Mouse (Mus musculus) yolk sac, embryonic 10.5 days (tissue): ENCODE results near the gene 4933415F23Rik.
"Not testable (repeated sequence)": the region's sequence is repeated elsewhere in the genome, so short reads cannot be mapped to it uniquely, and the experiment has no call there.

Source experiments
- DNase-seq: peaks from one replicate; pipeline ENCODE4 v3.0.0-alpha.2; 2017; ENCODE audit warnings: low spot score

The 4933415F23Rik gene

DNA sequence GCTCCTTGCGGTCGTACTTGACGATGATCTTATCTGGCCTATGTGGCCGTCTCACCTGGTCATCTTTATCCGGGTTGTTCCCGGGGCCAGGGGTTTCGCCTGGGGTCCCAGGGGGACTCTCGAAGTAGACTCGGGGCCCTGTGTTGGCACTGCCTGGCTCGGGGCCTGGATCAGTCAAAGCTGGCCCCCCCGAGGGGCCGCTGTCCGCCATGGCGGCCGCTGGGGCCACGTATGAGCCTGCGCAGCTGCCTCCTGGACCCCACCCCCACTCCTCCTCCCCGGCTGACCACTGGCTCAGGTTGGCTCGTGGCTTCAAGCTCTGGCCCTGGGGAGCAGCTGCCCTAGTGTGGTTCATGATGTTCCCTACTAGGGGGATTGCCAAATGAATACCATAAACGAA is at the start of gene 4933415F23Rik:
Gene 4933415F23Rik (minus strand): TSS at position 233 of the 400 bp plus-strand sequence.
- DNase-seq: no peak

DNA sequence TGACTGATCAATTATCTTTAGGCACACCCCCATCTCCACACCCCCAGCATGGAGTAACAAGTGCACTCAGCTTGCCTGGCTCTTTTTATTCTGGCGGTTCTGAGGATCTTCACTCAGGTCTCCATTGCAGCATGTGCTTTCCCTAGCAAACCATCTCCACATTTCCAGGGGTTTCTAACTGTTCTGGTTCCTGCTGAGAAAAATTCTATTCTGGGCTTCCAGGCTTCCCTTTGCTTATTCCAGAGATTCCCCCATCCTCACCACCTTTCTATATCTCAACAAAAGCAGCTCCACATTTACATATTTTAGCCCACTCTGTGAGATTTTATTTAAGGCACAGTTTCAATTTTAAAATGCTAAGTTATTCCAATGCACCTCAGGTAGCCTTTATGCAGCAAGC is 49.7 kb upstream of the 4933415F23Rik start:
- DNase-seq: no peak

DNA sequence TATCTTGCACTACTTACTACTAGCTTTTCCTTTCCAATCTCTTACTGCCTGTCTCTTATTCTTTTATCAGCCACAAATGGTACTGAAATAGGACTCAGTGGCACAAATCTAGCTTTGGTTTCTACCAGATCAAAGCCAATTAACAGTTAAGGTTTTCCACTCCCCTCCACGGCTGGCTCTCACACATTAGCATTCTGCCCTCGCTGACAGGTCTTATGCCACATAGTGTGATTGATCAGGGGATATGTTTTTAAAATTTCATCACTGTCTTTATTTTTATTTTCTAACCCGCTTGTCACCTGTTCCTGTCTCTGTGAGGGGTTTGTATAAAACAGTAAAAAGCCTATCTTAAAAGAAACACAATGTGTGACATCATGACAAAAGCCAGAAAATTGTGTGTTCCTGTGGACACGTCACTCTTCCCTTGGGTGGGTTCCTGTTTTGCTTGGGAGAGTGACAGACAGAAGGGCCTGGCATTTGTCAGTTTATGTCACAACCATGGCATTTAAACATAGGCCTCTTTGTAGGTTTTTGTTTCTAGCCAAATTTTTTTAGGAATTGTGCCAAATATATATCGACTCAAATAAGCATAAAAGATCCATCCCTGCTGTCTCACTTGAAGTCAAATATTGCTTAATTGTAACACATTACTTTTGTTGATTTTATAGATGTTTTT is 44.3 kb upstream of the 4933415F23Rik start:
- no peak for DNase-seq

DNA sequence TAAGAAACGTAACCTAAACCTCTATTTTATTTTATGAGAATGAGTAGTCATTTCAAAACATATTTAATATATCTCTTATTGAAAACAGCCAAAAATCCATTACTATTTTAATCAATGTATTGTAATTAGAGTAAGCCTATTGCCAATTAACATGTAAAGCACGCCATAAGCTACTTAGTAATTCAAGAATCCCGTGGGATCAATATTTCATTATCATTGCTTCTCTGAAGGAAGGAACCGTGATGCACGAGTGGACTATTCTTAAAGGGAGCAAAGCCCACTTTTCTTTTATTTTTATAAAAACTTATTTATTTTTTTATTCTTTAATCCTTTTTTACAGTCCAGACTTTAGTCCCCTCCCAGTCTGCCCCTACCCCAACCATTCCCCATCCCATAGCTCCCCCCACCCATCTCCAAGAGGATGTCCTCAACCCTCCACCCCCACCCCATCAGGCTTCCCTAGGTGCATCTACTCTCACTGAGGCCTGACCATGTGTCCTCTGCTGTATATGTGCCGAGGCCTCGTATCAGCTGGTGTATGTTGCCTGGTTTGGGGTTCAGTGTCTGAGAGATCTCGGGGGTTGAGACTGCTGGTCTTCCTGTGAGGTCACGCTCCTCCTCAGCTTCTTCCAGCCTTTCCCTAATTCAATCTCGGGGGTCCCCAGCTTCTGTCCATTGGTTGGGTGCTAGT is 39.2 kb upstream of the 4933415F23Rik start:
- no peak for DNase-seq

DNA sequence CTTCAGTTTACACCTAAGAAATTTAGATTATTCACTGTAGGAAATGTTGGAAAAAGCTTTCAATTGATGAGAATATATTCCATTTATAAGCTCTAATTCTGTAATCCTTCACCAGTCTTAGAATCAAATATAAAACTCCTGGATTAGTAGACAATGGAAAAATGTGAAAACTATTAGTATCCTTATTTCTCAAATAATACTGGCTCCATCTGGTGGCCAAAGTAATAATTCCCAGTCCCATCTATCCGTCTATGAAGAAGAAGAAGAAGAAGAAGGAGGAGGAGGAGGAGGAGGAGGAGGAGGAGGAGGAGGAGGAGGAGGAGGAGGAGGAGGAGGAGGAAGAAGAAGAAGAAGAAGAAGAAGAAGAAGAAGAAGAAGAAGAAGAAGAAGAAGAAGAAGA is 38.5 kb upstream of the 4933415F23Rik start:
- not testable (repeated sequence) for DNase-seq

DNA sequence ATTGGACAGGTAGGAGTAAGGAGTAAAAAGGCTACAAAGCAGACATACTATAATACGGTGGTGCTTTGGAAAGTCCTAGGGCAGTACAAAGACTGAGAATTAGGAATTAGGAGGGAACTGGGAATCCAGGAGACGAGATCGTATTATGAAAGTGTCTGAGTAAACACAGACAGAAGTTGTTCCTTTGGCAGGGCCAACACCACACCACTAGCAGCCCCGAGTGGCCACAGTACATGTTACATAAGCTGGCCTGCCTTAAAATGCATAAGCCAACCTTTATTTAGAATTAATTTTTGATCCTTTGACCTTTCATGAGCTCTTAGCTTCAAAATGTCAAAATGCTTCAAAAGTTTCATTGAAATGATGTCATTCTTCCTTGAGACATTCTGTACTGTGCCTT is 18.8 kb upstream of the 4933415F23Rik start:
- DNase-seq: no peak

DNA sequence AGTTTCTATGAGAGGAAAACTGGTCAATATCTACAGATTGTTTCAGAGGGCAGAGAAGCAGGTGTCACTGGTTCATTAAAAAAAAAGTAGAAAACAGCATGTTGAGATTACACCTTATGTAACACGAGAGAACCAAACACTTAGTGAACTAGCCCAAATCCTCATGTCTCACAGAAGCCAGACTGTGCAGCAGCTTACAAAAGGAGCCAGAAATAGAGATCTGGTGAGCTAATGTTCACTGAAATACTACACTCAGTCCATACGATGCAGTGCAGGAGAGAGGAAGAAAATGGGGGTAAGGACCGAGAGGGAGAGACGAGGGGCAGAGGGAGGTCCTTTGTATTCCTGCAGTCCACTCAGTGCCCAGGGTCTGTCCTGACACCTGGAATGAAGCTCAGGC is 17.4 kb upstream of the 4933415F23Rik start:
- DNase-seq: no peak

DNA sequence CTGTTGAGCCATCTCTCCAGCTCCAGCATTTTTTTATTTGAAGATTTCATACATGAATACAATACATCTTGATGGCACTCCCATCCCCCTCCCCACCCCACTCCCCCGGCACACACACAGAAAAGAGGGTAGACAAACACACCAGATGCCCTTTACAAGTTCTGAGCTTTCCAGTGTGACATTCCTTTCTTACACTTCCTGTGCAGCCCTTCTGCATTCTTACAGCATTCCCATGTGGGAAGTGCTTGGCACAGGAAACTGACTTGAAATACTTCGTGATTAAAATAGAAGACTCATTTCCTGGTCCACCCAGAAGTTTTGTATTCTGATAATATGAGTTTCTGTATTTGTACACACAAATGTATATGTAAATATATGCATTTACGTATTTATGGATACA is 15.4 kb upstream of the 4933415F23Rik start:
- DNase-seq: no peak

DNA sequence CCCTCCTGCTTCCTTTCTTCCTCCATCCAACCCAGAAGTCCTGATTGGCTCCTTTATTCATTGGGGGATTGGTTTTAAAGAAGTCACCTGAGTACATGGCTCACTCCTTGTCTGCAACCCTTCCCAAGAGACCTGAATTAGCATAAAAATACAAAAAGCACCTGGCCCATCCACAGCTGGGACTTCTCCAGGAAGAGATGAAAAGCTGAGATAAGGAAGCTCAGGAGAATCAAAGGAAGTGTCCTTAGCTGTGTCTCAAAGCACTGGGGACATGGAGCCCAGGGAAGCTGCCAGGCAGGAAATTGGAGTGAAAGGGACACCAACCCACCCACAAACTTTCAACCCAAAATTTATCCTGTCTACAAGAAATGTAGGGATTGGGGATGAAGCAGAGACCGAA is 7.1 kb upstream of the 4933415F23Rik start:
- DNase-seq: no peak

DNA sequence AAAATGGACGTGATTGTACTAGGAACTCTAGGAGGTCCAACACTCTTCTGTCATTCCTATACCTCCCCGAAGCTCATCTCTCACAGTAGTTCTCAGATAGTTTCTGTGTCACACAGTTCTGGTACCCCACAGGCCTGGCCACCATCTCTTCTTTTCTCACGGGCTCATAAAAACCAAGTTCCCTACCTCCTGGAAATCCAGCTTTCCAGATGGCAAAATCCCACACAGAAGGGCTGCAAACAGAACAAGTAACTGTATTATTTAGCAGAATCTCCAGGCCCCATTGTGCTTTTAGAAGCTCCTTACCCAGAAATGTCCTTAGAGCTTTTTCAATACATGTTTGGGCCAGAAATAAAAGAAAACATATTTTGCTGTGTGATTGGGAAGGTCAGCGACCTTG is 828 bp upstream of the 4933415F23Rik start:
- no peak for DNase-seq

DNA sequence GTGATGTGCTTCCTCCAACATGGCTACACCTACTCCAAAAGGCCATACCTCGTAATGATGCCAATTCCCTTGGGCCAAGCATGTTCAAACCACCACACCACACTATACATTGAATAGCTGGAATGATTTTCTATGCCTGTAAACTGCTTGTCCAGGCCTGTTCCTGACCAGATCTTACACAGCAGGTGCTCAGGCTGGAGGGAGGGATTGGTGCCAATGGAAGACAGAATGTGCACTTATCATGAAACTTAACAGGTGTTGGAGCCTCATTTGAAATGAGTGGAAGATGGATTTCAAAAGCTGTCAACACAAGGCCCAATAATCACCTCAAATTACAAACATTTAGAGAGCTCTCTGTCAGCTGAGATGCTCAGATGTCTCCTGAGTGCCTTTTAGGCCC is 2.3 kb downstream of the 4933415F23Rik start:
- DNase-seq: no peak

DNA sequence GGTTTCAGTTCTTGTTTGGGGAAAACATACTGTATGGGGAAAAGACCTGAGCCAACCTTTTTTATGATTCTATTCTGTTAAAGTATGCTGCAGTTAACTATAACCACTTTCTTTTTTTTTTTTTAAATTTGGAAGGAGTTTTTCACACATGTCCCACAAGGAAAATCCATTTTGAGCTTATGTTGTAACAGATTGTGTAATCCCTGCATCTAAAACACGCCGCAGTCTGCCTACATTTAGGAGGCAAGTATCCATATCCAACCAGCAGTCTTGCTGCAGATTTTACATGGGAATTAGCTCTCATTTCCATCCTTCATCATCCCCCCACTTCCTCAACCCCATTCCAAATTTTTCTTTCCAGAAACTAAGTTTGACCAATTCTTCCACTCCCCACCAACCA is 3.6 kb downstream of the 4933415F23Rik start:
- no peak for DNase-seq

DNA sequence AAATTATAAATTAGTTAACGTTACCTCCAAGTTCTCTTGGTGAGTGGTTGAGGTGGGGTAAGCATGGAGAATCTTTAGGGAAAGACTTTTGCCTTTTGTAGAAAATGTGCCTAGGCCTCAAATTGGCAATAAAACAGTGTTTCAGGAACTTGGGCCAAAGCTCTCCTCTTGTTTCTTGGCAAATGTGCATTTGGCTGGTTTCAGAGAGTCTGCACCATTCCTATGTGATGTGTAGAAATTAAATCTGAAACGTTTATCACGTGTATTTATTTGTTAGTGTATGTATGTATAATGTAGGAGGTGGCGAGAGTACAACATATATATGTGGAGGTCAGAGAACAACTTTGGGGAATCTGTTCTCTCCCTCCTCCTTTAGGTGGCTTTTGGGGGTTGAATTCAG is 4.1 kb downstream of the 4933415F23Rik start:
- no peak for DNase-seq

DNA sequence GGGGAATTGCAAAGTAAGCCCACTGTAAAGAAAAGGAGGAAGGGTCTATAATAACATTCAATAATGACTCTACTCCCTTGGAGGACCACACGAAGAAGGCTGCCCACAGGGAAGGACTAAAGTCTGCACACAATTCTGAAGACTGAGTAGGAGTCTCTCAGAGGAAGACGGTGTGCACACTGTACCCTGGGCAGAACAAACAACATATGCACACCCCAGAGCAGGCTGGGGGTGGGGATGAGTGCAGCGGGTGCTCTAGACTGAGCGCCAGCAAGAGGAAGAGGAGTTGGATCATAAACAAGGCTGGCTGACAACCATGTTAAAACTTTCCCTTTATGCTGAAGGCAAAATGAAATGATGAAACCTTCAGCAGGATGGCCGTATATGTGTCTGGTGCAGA is 34.3 kb downstream of the 4933415F23Rik start:
- DNase-seq: no peak

DNA sequence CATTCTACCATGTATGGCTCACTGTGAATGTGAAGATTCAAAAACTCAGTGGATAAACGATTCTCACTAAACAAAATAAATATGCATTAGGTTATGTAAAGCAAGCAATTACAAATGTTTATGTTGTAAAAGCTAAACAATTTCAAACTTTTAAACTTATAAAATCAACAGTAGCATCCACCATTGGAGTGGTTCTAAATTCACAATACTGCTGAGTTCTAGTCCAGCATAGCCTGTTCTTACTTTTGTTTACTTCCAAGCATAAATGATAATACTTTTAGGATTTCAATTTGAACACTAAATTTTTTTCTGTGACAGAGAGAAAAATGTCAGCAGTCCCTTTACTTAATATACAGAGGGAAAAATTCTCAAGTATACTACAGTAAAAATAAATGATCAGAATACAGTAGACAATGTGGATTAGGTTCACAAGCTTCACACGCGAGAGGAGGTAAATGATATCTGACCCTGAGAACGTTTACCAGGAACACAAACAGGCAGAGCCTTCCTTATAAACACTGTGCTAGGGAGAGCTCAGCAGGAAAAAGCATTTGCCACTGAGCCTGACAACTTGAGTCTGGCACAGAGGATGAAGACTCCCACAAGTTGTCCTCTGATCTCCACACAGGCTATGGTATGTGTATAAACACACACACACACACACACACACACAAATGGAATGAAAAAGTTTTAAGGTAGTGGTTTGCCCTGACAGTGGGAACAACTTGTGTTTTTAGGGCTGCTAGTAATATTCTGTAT is 37.2 kb downstream of the 4933415F23Rik start:
- DNase-seq: peak; percentile 10

DNA sequence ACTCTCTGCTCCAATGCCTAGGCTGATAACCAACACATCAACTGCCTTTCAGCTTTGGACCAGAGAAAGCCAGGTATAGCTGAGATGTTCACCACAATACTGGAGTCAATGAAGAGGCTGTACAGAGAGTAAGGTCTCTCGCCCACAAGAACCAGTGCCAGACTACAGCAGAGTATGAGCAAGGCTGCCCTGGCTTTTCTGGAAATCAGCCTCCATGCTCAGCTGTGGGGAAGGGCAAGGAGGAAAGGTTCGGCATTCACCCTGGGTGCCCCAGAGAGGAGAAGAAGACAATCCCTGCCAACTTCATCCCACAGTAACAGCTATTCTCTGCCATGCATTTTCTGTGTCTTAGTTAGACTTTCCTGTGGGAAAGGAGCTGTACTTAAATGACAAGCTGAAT is 38.1 kb downstream of the 4933415F23Rik start:
- DNase-seq: no peak

DNA sequence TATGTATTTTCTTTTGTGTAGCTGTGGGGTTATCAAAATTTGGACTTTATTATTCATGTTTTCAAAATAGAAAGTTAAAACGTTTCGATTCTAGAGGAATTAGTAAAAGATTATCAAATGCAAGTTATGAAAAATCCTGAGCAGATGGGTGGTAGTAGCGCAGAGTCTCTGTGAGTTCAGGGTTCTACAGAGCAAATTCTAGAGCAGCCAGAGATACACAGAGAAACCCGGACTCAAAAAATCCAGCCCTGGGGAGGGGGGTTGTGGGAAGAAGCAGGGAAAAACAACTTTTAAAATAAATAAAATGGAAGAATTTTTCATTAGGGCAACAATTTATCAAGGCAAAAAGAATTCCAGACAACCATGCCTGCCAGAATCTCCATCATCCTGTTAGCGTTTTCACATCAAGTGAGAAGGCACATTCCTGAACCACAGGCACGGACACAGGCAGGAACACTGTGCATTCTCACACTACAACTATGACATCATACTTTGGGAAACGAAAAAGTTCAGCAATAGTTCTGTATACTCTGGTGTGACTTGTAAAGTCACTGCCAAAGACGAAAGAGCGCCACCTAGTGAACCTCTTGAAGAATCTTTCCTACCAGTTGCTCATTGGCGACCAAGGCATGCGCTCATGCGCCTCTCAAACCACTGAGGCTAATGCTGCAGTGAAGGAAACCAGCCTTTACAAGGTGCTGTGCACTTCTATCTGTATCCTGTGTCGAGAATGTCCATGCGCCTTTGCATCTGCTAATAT is 40.3 kb downstream of the 4933415F23Rik start:
- peak; percentile 36 for DNase-seq

DNA sequence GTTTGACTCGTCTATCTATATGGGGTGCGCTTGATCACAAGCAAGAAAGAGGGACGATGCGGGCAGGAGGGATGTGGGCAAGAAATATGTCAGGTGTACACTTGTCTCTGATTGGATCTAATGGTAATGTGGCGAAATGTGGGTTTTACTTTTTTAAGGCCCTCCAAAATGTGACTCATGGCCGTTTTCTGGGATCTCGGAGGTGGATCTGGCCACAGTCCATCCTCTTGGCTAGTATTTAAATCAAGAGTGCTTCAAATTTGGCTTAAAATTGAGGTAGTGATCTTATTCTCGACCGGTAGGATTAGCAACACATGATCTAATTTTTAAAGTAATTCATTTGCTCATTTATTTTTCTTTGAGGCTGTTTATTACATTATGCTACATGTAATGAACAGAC is 42.0 kb downstream of the 4933415F23Rik start:
- DNase-seq: no peak
